Mouse (Mus musculus): ENCODE measurements around the gene Vstm2l.

DNA sequence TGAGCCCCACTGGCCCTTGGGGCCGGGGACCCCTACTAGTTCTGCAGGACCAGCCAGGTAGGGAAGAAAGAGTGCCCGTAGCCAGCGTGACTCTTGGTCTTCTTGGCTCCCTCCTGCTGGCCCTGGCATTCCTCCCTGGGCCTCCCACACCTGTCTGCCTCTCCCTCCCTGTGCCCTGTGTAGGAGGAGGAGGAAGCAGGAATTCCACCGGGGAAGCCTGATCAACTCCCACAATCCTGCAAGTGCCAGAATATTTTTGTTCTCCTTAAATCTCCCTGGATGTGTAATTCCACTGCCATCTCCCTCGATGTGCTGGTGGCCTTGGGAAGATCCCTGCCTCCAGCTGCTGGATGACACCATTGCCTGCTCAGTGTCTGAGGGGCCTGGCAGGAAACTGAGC is 10.1 kb downstream of the Vstm2l start:
- TF ChIP-seq POLR2A (IDR thresholded peaks at IDR 0.05; ENCODE audit: control insufficient read depth, low read depth, low read length): no peak
- TF ChIP-seq CTCF (IDR thresholded peaks at IDR 0.05; ENCODE audit: control insufficient read depth, insufficient read depth, insufficient replicate concordance, low read depth, low read length): no peak
